Mouse (Mus musculus) cerebellum, adult 11-12 months (tissue): ENCODE measurements around the gene Plekhh1.
"Not testable (repeated sequence)": the region's sequence is repeated elsewhere in the genome, so short reads cannot be mapped to it uniquely, and the experiment has no call there.

Source experiments
- DNase-seq: peaks from one replicate; pipeline ENCODE4 v3.0.0; 2022

Plekhh1 gene

GRCm38 (mm10) chr12:79028911-79029861 is at the start of gene Plekhh1:
TSS of gene Plekhh1 (plus strand) at chr12:79029163.
- DNase-seq, result peak; percentile 49

- peak; percentile 31 for DNase-seq
Measured at GRCm38 (mm10) chr12:78980683-78981091, 48.3 kb upstream of the Plekhh1 start.

- no peak for DNase-seq
Measured at GRCm38 (mm10) chr12:78981131-78981530, 47.8 kb upstream of the Plekhh1 start.

- peak; percentile 54 for DNase-seq
Measured at GRCm38 (mm10) chr12:78981938-78982825, 46.8 kb upstream of the Plekhh1 start.

GRCm38 (mm10) chr12:78983296-78984034 is 45.5 kb upstream of the Plekhh1 start:
- peak; percentile 53 for DNase-seq

- peak; percentile 78 for DNase-seq
Measured at GRCm38 (mm10) chr12:78984035-78984432, 44.9 kb upstream of the Plekhh1 start.

GRCm38 (mm10) chr12:78987581-78988081 is 41.3 kb upstream of the Plekhh1 start:
- peak; percentile 75 for DNase-seq

- DNase-seq, result no peak
Measured at GRCm38 (mm10) chr12:78996271-78996670, 32.7 kb upstream of the Plekhh1 start.

GRCm38 (mm10) chr12:78996711-78997110 is 32.3 kb upstream of the Plekhh1 start:
- DNase-seq, result no peak

GRCm38 (mm10) chr12:79002406-79002805 is 26.6 kb upstream of the Plekhh1 start:
- DNase-seq, result no peak

- peak; percentile 58 for DNase-seq
Measured at GRCm38 (mm10) chr12:79002978-79003377, 26.0 kb upstream of the Plekhh1 start.

GRCm38 (mm10) chr12:79005456-79005855 is 23.5 kb upstream of the Plekhh1 start:
- peak; percentile 88 for DNase-seq

- no peak for DNase-seq
Measured at GRCm38 (mm10) chr12:79006076-79006475, 22.9 kb upstream of the Plekhh1 start.

GRCm38 (mm10) chr12:79006478-79007125 is 22.4 kb upstream of the Plekhh1 start:
- DNase-seq, result peak; percentile 83

GRCm38 (mm10) chr12:79007126-79007753 is 21.7 kb upstream of the Plekhh1 start, which contains the start of gene Tmem229b:
TSS of gene Tmem229b (minus strand) at chr12:79007627.
- peak; percentile 81 for DNase-seq

GRCm38 (mm10) chr12:79010569-79010968 is 18.4 kb upstream of the Plekhh1 start:
- no peak for DNase-seq

GRCm38 (mm10) chr12:79016109-79016508 is 12.9 kb upstream of the Plekhh1 start:
- DNase-seq, result no peak

- no peak for DNase-seq
Measured at GRCm38 (mm10) chr12:79017994-79018399, 11.0 kb upstream of the Plekhh1 start.

GRCm38 (mm10) chr12:79021902-79022301 is 7.1 kb upstream of the Plekhh1 start:
- DNase-seq, result no peak

- DNase-seq, result peak; percentile 82
Measured at GRCm38 (mm10) chr12:79022882-79023281, 6.1 kb upstream of the Plekhh1 start.

GRCm38 (mm10) chr12:79027526-79027925 is 1.4 kb upstream of the Plekhh1 start:
- DNase-seq, result not testable (repeated sequence)
